Mouse (Mus musculus): ENCODE results near the gene Antxrl. TPM values are rescaled to one million over a fixed set of nuclear protein-coding genes. Genes with fewer than 3 reads are reported as not detected.

Gene Antxrl
- not detected in 2 replicates for polyA plus RNA-seq (2015; fragmentation: Nextera tagmentation; extraction: Ambion mirVana)

- 88% methylated on average over 6 of the region's 6 CpGs for WGBS
- no peaks in the 10 kb centered on the region for H3K36me3 ChIP-seq (ENCODE audit: control insufficient read depth, insufficient read depth, low read length)
- ATAC-seq (ENCODE audit: insufficient read depth, low FRiP score): no peak
These were observed at the start of gene Antxrl for GRCm38 (mm10) chr14:34052516-34052915. Antxrl (plus strand) TSS chr14:34052707.

GRCm38 (mm10) chr14:34015063-34015462 is 37.4 kb upstream of the Antxrl start, which contains the start of gene Gm30083:
Gm30083 (minus strand) TSS chr14:34015182.
- Histone ChIP-seq H3K27me3 (ENCODE audit: control insufficient read depth, insufficient read depth, low read length) (no peaks in the 10 kb centered on the region), H3K9me3 (replicated peaks; ENCODE audit: control insufficient read depth, low read length) (no peaks in the 10 kb centered on the region), H3K4me2 (ENCODE audit: low read depth, low read length) (no peak within 1 kb of the TSS), H3K4me3 (replicated peaks; ENCODE audit: low read length) (no peak within 1 kb of the TSS), H3K9ac (ENCODE audit: low read length) (no peak within 1 kb of the TSS), H3K4me1 (ENCODE audit: control insufficient read depth, insufficient read depth, low read length) (no peaks in the 10 kb centered on the region), H3K36me3 (ENCODE audit: control insufficient read depth, insufficient read depth, low read length) (no peaks in the 10 kb centered on the region), H3K27ac (ENCODE audit: low read length) (no peak within 1 kb of the TSS)
- 83% methylated on average over 3 of the region's 3 CpGs for WGBS
- ATAC-seq (ENCODE audit: insufficient read depth, low FRiP score): no peak

More at GRCm38 (mm10) chr14:34052516-34052915, at the start of gene Antxrl:
- H3K9ac ChIP-seq (ENCODE audit: low read length): no peak within 1 kb of the TSS
- H3K27me3 ChIP-seq (ENCODE audit: control insufficient read depth, insufficient read depth, low read length): no peaks in the 10 kb centered on the region
- H3K4me2 ChIP-seq (ENCODE audit: low read depth, low read length): no peak within 1 kb of the TSS
- no peak within 1 kb of the TSS for H3K4me3 ChIP-seq (replicated peaks; ENCODE audit: low read length)
- no peak within 1 kb of the TSS for H3K27ac ChIP-seq (ENCODE audit: low read length)
- H3K4me1 ChIP-seq (ENCODE audit: control insufficient read depth, insufficient read depth, low read length): no peaks in the 10 kb centered on the region
- no peaks in the 10 kb centered on the region for H3K9me3 ChIP-seq (replicated peaks; ENCODE audit: control insufficient read depth, low read length)

DNA sequence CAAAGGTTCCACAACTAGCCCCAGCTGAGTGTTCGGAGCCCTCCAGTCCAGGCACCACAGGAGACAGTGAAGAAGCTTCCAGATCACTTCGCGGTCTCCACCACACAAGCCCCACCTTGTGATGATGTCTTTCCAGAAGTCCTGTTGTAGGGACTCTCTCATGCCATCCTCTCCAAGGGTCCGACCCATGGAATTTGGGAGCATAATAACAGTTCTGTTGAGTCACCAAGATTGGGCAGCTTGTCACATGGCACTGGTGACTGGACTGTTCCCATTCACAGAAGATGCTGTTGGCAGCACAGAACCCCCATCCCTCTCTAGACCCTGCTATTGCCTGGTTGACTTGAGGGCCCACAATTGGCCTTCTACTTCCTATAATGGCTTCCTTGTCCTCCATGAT is 36.1 kb upstream of the Antxrl start, which contains the start of gene Gm5460:
Gene Gm5460 (plus strand): TSS at position 378 of the 400 bp plus-strand sequence.
- H3K4me3 ChIP-seq (replicated peaks; ENCODE audit: low read length): no peak within 1 kb of the TSS
- H3K9ac ChIP-seq (ENCODE audit: low read length): no peak within 1 kb of the TSS
- no peak within 1 kb of the TSS for H3K4me2 ChIP-seq (ENCODE audit: low read depth, low read length)
- ATAC-seq (ENCODE audit: insufficient read depth, low FRiP score): no peak
- no peaks in the 10 kb centered on the region for H3K4me1 ChIP-seq (ENCODE audit: control insufficient read depth, insufficient read depth, low read length)
- no peaks in the 10 kb centered on the region for H3K36me3 ChIP-seq (ENCODE audit: control insufficient read depth, insufficient read depth, low read length)
- no peak within 1 kb of the TSS for H3K27ac ChIP-seq (ENCODE audit: low read length)
- 92% methylated on average over 4 of the region's 4 CpGs for WGBS
- no peaks in the 10 kb centered on the region for H3K27me3 ChIP-seq (ENCODE audit: control insufficient read depth, insufficient read depth, low read length)
- H3K9me3 ChIP-seq (replicated peaks; ENCODE audit: control insufficient read depth, low read length): no peaks in the 10 kb centered on the region

DNA sequence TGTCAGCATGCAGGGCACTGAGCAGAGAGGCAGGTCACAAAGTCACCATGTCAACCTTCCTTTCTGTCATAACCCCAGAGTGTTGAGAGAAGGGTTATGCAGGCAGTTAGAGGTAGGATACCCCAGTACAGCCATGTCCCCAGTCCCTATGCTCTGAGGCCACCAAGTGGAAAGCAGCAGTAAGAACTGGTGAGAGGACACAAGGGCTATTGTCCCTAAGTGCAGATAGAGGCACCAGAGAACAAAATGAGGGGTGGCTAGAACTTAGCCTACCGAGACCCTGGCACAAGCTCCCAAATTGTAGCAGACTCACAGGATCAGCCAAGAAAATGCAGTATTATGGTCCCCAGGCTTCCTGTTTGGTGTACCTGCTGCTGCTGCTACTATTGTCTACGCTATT is 35.6 kb upstream of the Antxrl start:
- no peaks in the 10 kb centered on the region for H3K36me3 ChIP-seq (ENCODE audit: control insufficient read depth, insufficient read depth, low read length)
- H3K4me2 ChIP-seq (ENCODE audit: low read depth, low read length): no peak overlapping the region
- H3K9ac ChIP-seq (ENCODE audit: low read length): no peak overlapping the region
- H3K27me3 ChIP-seq (ENCODE audit: control insufficient read depth, insufficient read depth, low read length): no peaks in the 10 kb centered on the region
- H3K4me3 ChIP-seq (replicated peaks; ENCODE audit: low read length): no peak overlapping the region
- no peaks in the 10 kb centered on the region for H3K9me3 ChIP-seq (replicated peaks; ENCODE audit: control insufficient read depth, low read length)
- H3K27ac ChIP-seq (ENCODE audit: low read length): no peak overlapping the region
- no peaks in the 10 kb centered on the region for H3K4me1 ChIP-seq (ENCODE audit: control insufficient read depth, insufficient read depth, low read length)
- ATAC-seq (ENCODE audit: insufficient read depth, low FRiP score): no peak
- 83% methylated on average over 2 of the region's 2 CpGs for WGBS

DNA sequence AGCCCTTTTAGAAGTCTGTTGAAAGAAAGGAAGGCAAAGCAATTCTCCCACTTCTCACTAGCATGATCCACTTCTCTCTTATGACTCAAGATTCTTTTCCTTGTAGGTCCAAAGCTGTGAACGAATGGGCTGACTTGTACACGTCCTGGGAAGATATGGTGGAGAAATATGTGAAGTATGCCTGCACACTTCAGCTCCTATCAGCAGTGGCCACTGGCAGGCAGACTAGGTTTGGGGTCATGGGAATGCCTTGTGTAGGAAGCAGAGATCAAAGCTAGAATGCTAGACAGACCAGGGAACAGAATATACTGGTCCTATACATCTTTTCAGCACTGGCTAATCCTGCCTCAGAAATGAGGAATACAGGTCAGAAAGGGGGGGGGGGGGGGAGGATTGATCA is 25.8 kb upstream of the Antxrl start:
- H3K4me1 ChIP-seq (ENCODE audit: control insufficient read depth, insufficient read depth, low read length): no peaks in the 10 kb centered on the region
- no peaks in the 10 kb centered on the region for H3K9me3 ChIP-seq (replicated peaks; ENCODE audit: control insufficient read depth, low read length)
- H3K27me3 ChIP-seq (ENCODE audit: control insufficient read depth, insufficient read depth, low read length): no peaks in the 10 kb centered on the region
- H3K9ac ChIP-seq (ENCODE audit: low read length): no peak overlapping the region
- H3K36me3 ChIP-seq (ENCODE audit: control insufficient read depth, insufficient read depth, low read length): no peaks in the 10 kb centered on the region
- no peak for ATAC-seq (ENCODE audit: insufficient read depth, low FRiP score)
- H3K4me2 ChIP-seq (ENCODE audit: low read depth, low read length): no peak overlapping the region
- no peak overlapping the region for H3K27ac ChIP-seq (ENCODE audit: low read length)
- 46% methylated on average over 2 of the region's 2 CpGs for WGBS
- H3K4me3 ChIP-seq (replicated peaks; ENCODE audit: low read length): no peak overlapping the region

GRCm38 (mm10) chr14:34033841-34034610 is 18.5 kb upstream of the Antxrl start:
- Histone ChIP-seq H3K27me3 (ENCODE audit: control insufficient read depth, insufficient read depth, low read length) (no peaks in the 10 kb centered on the region), H3K4me2 (ENCODE audit: low read depth, low read length) (no peak overlapping the region), H3K4me3 (replicated peaks; ENCODE audit: low read length) (no peak overlapping the region), H3K9me3 (replicated peaks; ENCODE audit: control insufficient read depth, low read length) (no peaks in the 10 kb centered on the region), H3K4me1 (ENCODE audit: control insufficient read depth, insufficient read depth, low read length) (no peaks in the 10 kb centered on the region), H3K36me3 (ENCODE audit: control insufficient read depth, insufficient read depth, low read length) (no peaks in the 10 kb centered on the region), H3K9ac (ENCODE audit: low read length) (no peak overlapping the region), H3K27ac (ENCODE audit: low read length) (no peak overlapping the region)
- WGBS: 79% methylated on average over 8 of the region's 8 CpGs
- ATAC-seq (ENCODE audit: insufficient read depth, low FRiP score): no peak

GRCm38 (mm10) chr14:34041241-34041640 is 11.3 kb upstream of the Antxrl start:
- ATAC-seq (ENCODE audit: insufficient read depth, low FRiP score): no peak
- 75% methylated on average over 4 of the region's 4 CpGs for WGBS

DNA sequence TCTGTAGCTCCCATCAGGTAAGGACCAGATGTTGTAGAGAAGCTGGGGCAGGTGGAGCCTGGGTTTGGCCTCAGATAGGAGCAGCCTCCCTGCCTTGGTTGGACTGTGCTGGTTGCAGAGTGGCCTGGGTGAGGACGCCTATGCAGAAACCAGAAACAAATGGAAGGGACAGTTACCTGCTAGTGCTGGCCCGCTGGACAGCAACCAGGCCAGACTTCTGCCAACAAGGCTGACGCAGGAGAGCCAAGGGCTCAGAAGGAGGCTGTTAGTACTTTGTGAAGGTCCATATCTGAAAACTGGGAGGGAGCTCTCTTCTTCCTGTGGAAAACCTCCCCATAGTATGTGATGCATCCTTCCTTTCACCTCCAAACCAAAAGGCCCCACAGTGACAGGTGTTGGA is 9.2 kb upstream of the Antxrl start:
- no peaks in the 10 kb centered on the region for H3K36me3 ChIP-seq (ENCODE audit: control insufficient read depth, insufficient read depth, low read length)
- 62% methylated on average over 3 of the region's 3 CpGs for WGBS
- H3K4me3 ChIP-seq (replicated peaks; ENCODE audit: low read length): no peak overlapping the region
- no peaks in the 10 kb centered on the region for H3K27me3 ChIP-seq (ENCODE audit: control insufficient read depth, insufficient read depth, low read length)
- H3K9ac ChIP-seq (ENCODE audit: low read length): no peak overlapping the region
- no peak overlapping the region for H3K4me2 ChIP-seq (ENCODE audit: low read depth, low read length)
- ATAC-seq (ENCODE audit: insufficient read depth, low FRiP score): no peak
- no peaks in the 10 kb centered on the region for H3K4me1 ChIP-seq (ENCODE audit: control insufficient read depth, insufficient read depth, low read length)
- H3K9me3 ChIP-seq (replicated peaks; ENCODE audit: control insufficient read depth, low read length): no peaks in the 10 kb centered on the region
- no peak overlapping the region for H3K27ac ChIP-seq (ENCODE audit: low read length)

More at GRCm38 (mm10) chr14:34041241-34041640, 11.3 kb upstream of the Antxrl start:
- Histone ChIP-seq H3K4me1 (ENCODE audit: control insufficient read depth, insufficient read depth, low read length) (no peaks in the 10 kb centered on the region), H3K4me2 (ENCODE audit: low read depth, low read length) (no peak overlapping the region), H3K4me3 (replicated peaks; ENCODE audit: low read length) (no peak overlapping the region), H3K9ac (ENCODE audit: low read length) (no peak overlapping the region), H3K27ac (ENCODE audit: low read length) (no peak overlapping the region), H3K27me3 (ENCODE audit: control insufficient read depth, insufficient read depth, low read length) (no peaks in the 10 kb centered on the region), H3K36me3 (ENCODE audit: control insufficient read depth, insufficient read depth, low read length) (no peaks in the 10 kb centered on the region), H3K9me3 (replicated peaks; ENCODE audit: control insufficient read depth, low read length) (no peaks in the 10 kb centered on the region)

GRCm38 (mm10) chr14:34050101-34050779 is 2.3 kb upstream of the Antxrl start:
- Histone ChIP-seq H3K4me3 (replicated peaks; ENCODE audit: low read length) (no peak overlapping the region), H3K4me1 (ENCODE audit: control insufficient read depth, insufficient read depth, low read length) (no peaks in the 10 kb centered on the region), H3K27me3 (ENCODE audit: control insufficient read depth, insufficient read depth, low read length) (no peaks in the 10 kb centered on the region), H3K27ac (ENCODE audit: low read length) (no peak overlapping the region), H3K9me3 (replicated peaks; ENCODE audit: control insufficient read depth, low read length) (no peaks in the 10 kb centered on the region), H3K9ac (ENCODE audit: low read length) (no peak overlapping the region), H3K36me3 (ENCODE audit: control insufficient read depth, insufficient read depth, low read length) (no peaks in the 10 kb centered on the region), H3K4me2 (ENCODE audit: low read depth, low read length) (no peak overlapping the region)
- WGBS: 65% methylated on average over 5 of the region's 5 CpGs
- ATAC-seq (ENCODE audit: insufficient read depth, low FRiP score): no peak

Measured in stomach, embryonic 16.5 days (tissue).